Comparison of ENCODE assay signal across 18 mouse cellular contexts in genomic region chr3:139169740-139170139, GRCm38 (mm10). TPM values are rescaled to one million over a fixed set of nuclear protein-coding genes. Genes with fewer than 3 reads are reported as not detected.
"Had no signal": no experiment of that assay in that cellular context is flagged by ENCODE, and none has a peak within 500 bp of the region (broad histone marks: within the 10 kb centered on the region; RNA-seq: fewer than 3 reads in every experiment).

No protein-coding gene starts in this region.

- H3K27ac ChIP-seq: kidney, postnatal 0 days; limb, embryonic 13.5 days; liver, embryonic 14.5 days; midbrain, embryonic 12.5 days; neural tube, embryonic 12.5 days; stomach, postnatal 0 days had no signal

- H3K27me3 ChIP-seq: limb, embryonic 13.5 days; midbrain, embryonic 12.5 days; neural tube, embryonic 12.5 days had no signal

- H3K36me3 ChIP-seq: limb, embryonic 13.5 days; midbrain, embryonic 12.5 days; neural tube, embryonic 12.5 days had no signal

- DNase-seq: kidney, adult 11 months; kidney, adult 9 months; kidney, postnatal 36 days; layer of hippocampus, postnatal 36 days; left cerebral cortex, postnatal 4 days; lung, adult 18-20 months; right cerebral cortex, postnatal 25 days; thymus, postnatal 4 days had no signal

- H3K4me3 ChIP-seq: limb, embryonic 13.5 days; midbrain, embryonic 12.5 days; myocyte; neural tube, embryonic 12.5 days had no signal

- H3K4me2 ChIP-seq: limb, embryonic 13.5 days; midbrain, embryonic 12.5 days; neural tube, embryonic 12.5 days had no signal

- H3K9me3 ChIP-seq: limb, embryonic 13.5 days; midbrain, embryonic 12.5 days; neural tube, embryonic 12.5 days had no signal

- H3K4me1 ChIP-seq: limb, embryonic 13.5 days; neural tube, embryonic 12.5 days had no signal

- H3K9ac ChIP-seq: limb, embryonic 13.5 days; liver, embryonic 14.5 days; midbrain, embryonic 12.5 days; neural tube, embryonic 12.5 days had no signal

RNA-seq across cellular contexts. Expression of gene Stpg2, which starts 35.8 kb away (rescaled TPM):
- total RNA-seq: left cerebral cortex, postnatal 4 days; liver, adult 2 months; megakaryocyte-erythroid progenitor cell, adult 5-6 weeks had no signal
- polyA plus RNA-seq: kidney, postnatal 0 days; liver, adult 2 months; liver, embryonic 14.5 days; lung, embryonic 16.5 days; myocyte; neural tube, embryonic 12.5 days; stomach, postnatal 0 days had no signal
